Mouse (Mus musculus) brain, adult 2 months (tissue): ENCODE measurements at regions not wholly inside any gene's neighbourhood (a gene's known extent, or its start where the extent isn't known, plus 50 kb on each side); places are given as distances from the start of the nearest gene placed in this dataset.
A peak's percentile ranks its signal among the peaks of the same experiment; 100 is the strongest.

Experiments used
- DNase-seq: peaks from one replicate; pipeline ENCODE4 v3.0.0; 2011; ENCODE audit warnings: low read depth, low spot score

DNA sequence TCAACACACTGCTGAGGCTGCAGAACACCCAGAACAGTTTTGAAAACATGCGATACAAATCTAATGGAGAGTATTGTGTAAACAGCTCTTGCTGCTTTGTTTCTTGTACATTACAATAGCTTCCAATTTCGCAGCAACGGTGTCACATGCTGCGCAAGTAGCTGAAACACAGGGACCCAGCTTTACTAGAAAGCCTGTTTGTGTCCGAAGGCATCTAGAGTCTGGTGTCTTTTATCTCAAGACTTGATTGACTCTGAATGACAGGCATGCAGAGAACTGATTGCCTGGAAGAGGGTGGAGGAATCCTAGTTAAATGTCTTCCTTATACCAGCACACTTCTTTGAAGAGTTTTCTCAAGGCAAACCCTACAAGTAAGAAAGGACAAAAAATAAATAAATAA, 66.1 kb upstream of the Fgf10 start:
- no peak for DNase-seq

- peak; percentile 22 for DNase-seq
Measured at GRCm38 (mm10) chr13:118596856-118597255, 72.7 kb upstream of the Fgf10 start.

GRCm38 (mm10) chr13:118596218-118596795, 73.3 kb upstream of the Fgf10 start:
- no peak for DNase-seq

DNA sequence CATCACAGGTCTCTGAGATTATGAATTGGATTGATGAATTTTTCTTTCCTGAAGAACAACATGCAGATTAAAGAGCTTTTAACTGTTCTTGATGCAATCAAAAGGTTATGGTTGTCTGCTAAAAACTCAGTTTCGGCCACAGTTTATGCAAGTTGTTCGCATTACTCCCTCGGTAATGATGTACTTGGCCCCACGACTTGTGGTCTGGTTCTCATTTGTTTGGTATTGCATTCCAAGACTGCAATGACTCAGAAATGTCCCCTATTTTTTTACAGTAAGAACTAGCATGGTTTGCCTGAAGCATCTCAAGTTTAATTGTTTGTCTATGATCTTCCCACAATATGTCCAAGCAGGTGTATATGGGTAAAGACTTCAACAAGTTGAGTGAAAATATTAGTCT, 77.5 kb upstream of the Fgf10 start:
- no peak for DNase-seq

GRCm38 (mm10) chr13:118572555-118572954, 97.0 kb upstream of the Fgf10 start:
- no peak for DNase-seq

DNA sequence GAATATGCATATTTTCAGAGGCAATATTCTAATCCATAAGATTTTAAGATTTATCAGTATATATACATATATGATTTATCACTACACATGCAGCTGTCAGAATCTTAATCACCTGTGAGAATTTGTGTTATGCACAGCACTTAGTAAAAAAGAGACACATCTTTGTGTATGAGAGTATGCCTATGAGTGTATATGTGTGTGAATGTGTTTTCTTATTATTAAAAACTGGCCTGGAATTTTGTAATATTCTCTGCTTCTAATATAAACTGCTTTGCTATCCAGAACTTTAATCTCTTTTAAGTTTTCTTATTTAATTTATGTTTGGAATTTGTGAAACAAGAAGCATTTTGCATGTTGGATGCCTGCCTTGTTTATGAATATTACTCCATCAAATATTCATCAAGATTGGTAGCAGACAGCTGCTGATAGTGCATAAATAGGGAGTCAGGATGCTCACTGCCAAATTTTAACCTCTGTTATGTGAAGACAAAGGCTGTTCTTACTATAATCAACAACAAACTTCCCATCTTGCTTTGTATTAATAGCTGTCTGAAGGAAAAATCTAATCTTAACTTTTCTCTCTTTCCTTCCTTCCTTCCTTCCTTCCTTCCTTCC, 104.3 kb upstream of the Fgf10 start:
- DNase-seq = no peak

DNA sequence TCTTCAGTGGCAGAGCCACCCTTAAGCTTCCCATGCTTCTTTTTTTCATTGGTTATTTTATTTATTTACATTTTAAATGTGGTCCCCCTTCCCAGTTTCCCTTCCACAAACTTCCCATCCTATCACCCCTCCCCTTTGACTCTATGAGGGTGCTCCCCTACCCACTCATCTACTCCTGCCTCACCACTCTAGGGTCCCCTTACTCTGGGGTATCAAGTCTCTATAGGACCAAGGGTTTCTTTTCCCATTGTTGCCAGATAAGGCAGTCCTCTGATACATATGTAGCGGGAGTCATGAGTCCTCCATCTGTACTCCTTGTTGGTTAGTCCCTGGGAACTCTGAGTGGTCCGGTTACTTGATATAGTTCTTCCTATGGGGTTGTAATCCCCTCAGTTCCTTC, 110.6 kb upstream of the Fgf10 start:
- DNase-seq = no peak

DNA sequence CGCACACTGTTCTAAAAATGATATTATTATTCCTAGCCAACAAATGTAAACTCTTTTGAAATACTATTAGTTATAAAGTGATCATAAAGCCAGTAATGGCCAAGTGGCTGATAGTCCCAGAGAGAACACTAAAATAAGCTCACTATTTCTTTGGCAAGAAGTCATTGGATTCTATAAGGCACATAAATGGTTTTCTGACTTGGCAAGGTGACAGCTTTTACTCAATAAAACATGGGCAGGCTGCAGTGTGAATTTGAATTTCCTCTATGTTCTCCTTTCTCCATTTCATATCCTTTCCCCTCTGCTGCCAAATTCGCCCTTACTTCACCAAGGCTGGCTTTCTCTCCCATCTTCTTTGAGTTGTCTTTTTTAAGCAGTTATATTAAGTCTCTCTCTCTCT, 117.6 kb upstream of the Fgf10 start:
- no peak for DNase-seq

- DNase-seq = no peak
Measured at GRCm38 (mm10) chr13:118538742-118539141, 130.8 kb upstream of the Fgf10 start.

GRCm38 (mm10) chr13:118513961-118514360, 126.9 kb upstream of the Mrps30 start:
- no peak for DNase-seq

- DNase-seq = no peak
Measured at GRCm38 (mm10) chr13:118506136-118506535, 119.1 kb upstream of the Mrps30 start.

DNA sequence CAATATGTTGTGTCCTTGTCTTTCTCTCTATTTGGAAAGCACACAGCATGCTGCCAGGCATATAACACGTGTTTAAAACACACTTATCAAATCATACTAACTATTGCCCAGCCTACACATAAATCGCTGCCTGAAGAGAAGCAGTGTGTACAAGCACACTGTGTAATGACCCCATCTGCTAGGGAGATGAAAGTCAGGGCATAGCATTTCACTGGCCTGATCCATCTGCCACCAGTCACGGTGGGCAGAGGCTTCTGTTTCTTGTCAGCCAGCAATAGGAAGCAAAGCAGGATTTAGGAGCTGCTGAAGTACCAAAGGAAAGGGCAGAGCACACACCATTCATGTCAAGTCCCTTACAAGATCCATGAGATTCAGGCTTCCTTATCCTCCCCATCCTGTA, 103.6 kb upstream of the Mrps30 start:
- DNase-seq = no peak

- DNase-seq = no peak
Measured at GRCm38 (mm10) chr13:118483031-118483430, 96.0 kb upstream of the Mrps30 start.

- DNase-seq = no peak
Measured at GRCm38 (mm10) chr13:118480237-118480636, 93.2 kb upstream of the Mrps30 start.

DNA sequence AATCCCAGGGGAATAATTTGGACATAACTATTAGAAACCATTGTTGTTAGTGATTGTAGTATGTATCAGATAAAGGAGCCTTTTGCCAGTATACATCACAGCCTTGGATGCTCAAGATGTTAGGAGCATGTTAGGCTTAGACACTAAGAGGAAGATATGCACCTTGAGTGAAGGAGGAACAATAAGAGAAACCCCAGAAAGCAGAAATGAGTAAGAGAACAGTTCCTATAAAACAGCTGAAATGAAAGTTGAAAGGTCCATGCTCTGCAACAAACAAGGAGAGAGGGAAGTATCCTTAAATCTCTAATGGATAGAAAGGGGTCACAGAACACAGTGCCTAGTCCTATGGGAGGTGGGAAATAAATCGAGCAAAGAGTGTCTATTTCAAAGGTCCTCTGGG, 91.4 kb upstream of the Mrps30 start:
- DNase-seq = no peak

- DNase-seq = no peak
Measured at GRCm38 (mm10) chr13:118472578-118472977, 85.5 kb upstream of the Mrps30 start.

DNA sequence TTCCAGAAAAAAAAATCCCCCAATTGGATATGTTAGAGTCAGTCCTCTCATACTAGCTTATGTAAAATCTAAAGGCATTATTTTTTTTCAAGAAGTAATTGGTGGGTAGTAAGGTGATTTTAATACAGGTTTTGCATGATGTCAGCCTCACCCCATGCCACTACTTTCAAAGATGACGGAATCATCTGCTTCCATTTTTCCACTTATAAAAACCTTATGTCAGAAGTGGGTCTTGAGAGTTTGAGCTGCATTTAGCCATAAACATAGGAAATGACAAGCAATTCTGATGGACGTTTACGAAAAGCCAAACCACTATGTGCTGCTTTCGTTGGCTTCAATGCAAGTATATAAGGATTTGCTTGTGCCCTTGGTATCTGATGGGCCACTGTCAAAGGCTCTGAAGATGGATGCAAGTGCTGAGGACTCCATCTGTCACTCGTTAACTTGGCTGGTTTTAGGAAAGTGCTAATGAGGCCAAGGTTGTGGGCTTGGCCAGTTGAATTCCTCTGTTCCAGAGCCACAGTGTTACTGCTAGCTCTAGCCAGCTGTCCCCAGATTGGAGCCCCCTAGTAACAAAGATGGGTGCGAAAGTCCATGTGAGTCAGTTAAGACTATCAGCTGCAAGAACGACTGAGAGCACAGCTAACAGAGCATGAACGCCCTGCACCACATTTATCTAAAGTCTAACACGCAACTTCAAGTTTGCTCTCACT, 72.8 kb upstream of the Mrps30 start:
- no peak for DNase-seq

GRCm38 (mm10) chr13:118448977-118449705, 62.1 kb upstream of the Mrps30 start:
- DNase-seq = no peak

- no peak for DNase-seq
Measured at GRCm38 (mm10) chr13:118441322-118442064, 54.4 kb upstream of the Mrps30 start.
